Mouse (Mus musculus): ENCODE data around the gene Scin. TPM values are rescaled to one million over a fixed set of nuclear protein-coding genes. Genes with fewer than 3 reads are reported as not detected.

The Scin gene
- polyA plus RNA-seq, 1 experiment from 2014 or later, result 4.6 TPM

GRCm38 (mm10) chr12:40047024-40047423 lies 87.0 kb downstream of the Scin start:
- Histone ChIP-seq H3K27me3 (no peaks in the 10 kb centered on the region), H3K9ac (no peak overlapping the region), H3K36me3 (no peaks in the 10 kb centered on the region), H3K27ac (no peak overlapping the region), H3K9me3 (replicated peaks) (no peaks in the 10 kb centered on the region), H3K4me3 (no peak overlapping the region), H3K4me1 (replicated peaks) (no peaks in the 10 kb centered on the region), H3K4me2 (no peak overlapping the region)
- 60% methylated on average over 1 of the region's 1 CpGs for WGBS
- ATAC-seq (replicated peaks; ENCODE audit: insufficient number of reproducible peaks, insufficient read depth, low FRiP score, low read depth), result no peak

- no peak overlapping the region for H3K9ac ChIP-seq
- H3K36me3 ChIP-seq, result no peaks in the 10 kb centered on the region
- no peaks in the 10 kb centered on the region for H3K9me3 ChIP-seq (replicated peaks)
- no peak for ATAC-seq (replicated peaks; ENCODE audit: insufficient number of reproducible peaks, insufficient read depth, low FRiP score, low read depth)
- no peak overlapping the region for H3K27ac ChIP-seq
- H3K4me1 ChIP-seq (replicated peaks), result no peaks in the 10 kb centered on the region
- no peak overlapping the region for H3K4me2 ChIP-seq
- 84% methylated on average over 8 of the region's 8 CpGs for WGBS
- H3K27me3 ChIP-seq, result no peaks in the 10 kb centered on the region
- H3K4me3 ChIP-seq, result no peak overlapping the region
Measured at GRCm38 (mm10) chr12:40043816-40044585, 90.0 kb downstream of the Scin start.

GRCm38 (mm10) chr12:40040067-40040466 lies 94.0 kb downstream of the Scin start:
- H3K9me3 ChIP-seq (replicated peaks), result no peaks in the 10 kb centered on the region
- H3K27ac ChIP-seq, result no peak overlapping the region
- no peaks in the 10 kb centered on the region for H3K36me3 ChIP-seq
- no peak for ATAC-seq (replicated peaks; ENCODE audit: insufficient number of reproducible peaks, insufficient read depth, low FRiP score, low read depth)
- H3K27me3 ChIP-seq, result no peaks in the 10 kb centered on the region
- H3K4me2 ChIP-seq, result no peak overlapping the region
- H3K4me1 ChIP-seq (replicated peaks), result peaks cover 5% of the 10 kb centered on the region; the same call in 1 of the 2 replicates
- no peak overlapping the region for H3K9ac ChIP-seq
- no peak overlapping the region for H3K4me3 ChIP-seq

GRCm38 (mm10) chr12:40037876-40038463 lies 96.1 kb downstream of the Scin start, which contains the start of gene Arl4a:
Gene Arl4a, minus strand, starts transcription at chr12:40038025.
- H3K9ac ChIP-seq, result peak within 1 kb of the TSS; percentile 92
- H3K27ac ChIP-seq, result peak within 1 kb of the TSS; percentile 97
- peak; percentile 91 for ATAC-seq (replicated peaks; ENCODE audit: insufficient number of reproducible peaks, insufficient read depth, low FRiP score, low read depth)
- no peaks in the 10 kb centered on the region for H3K27me3 ChIP-seq
- H3K4me2 ChIP-seq, result peak within 1 kb of the TSS; percentile 77
- under 1% methylated on average over 56 of the region's 68 CpGs for WGBS
- H3K36me3 ChIP-seq, result no peaks in the 10 kb centered on the region
- peaks cover 5% of the 10 kb centered on the region for H3K4me1 ChIP-seq (replicated peaks)
- H3K9me3 ChIP-seq (replicated peaks), result no peaks in the 10 kb centered on the region
- peak within 1 kb of the TSS; percentile 97 for H3K4me3 ChIP-seq

- WGBS, result under 1% methylated on average over 59 of the region's 60 CpGs
- H3K27me3 ChIP-seq, result no peaks in the 10 kb centered on the region
- no peaks in the 10 kb centered on the region; the same call in 1 of the 2 replicates for H3K36me3 ChIP-seq
- ATAC-seq (replicated peaks; ENCODE audit: insufficient number of reproducible peaks, insufficient read depth, low FRiP score, low read depth), result peak; percentile 98
- no peaks in the 10 kb centered on the region for H3K9me3 ChIP-seq (replicated peaks)
- peak overlapping the region; percentile 97 for H3K27ac ChIP-seq
- H3K9ac ChIP-seq, result peak overlapping the region; percentile 92
- peaks cover 5% of the 10 kb centered on the region for H3K4me1 ChIP-seq (replicated peaks)
- H3K4me2 ChIP-seq, result peak overlapping the region; percentile 77
- peak overlapping the region; percentile 97 for H3K4me3 ChIP-seq
Measured at GRCm38 (mm10) chr12:40037226-40037813, 96.7 kb downstream of the Scin start.

GRCm38 (mm10) chr12:40036666-40037065 lies 97.4 kb downstream of the Scin start:
- Histone ChIP-seq H3K9ac (peak overlapping the region; percentile 87), H3K27me3 (no peaks in the 10 kb centered on the region), H3K9me3 (replicated peaks) (no peaks in the 10 kb centered on the region), H3K4me2 (peak overlapping the region; percentile 77), H3K4me1 (replicated peaks) (peaks cover 5% of the 10 kb centered on the region), H3K36me3 (no peaks in the 10 kb centered on the region; the same call in 1 of the 2 replicates), H3K4me3 (peak overlapping the region; percentile 97), H3K27ac (peak overlapping the region; percentile 89)
- under 1% methylated on average over 11 of the region's 11 CpGs for WGBS
- no peak for ATAC-seq (replicated peaks; ENCODE audit: insufficient number of reproducible peaks, insufficient read depth, low FRiP score, low read depth)

- peak overlapping the region; percentile 77 for H3K4me2 ChIP-seq
Measured at GRCm38 (mm10) chr12:40035506-40035905, 98.5 kb downstream of the Scin start.

GRCm38 (mm10) chr12:40029201-40029600 lies 104.8 kb downstream of the Scin start:
- H3K27ac ChIP-seq, result no peak overlapping the region
- H3K27me3 ChIP-seq, result no peaks in the 10 kb centered on the region
- 74% methylated on average over 4 of the region's 4 CpGs for WGBS
- H3K36me3 ChIP-seq, result no peaks in the 10 kb centered on the region; the same call in 1 of the 2 replicates
- no peak for ATAC-seq (replicated peaks; ENCODE audit: insufficient number of reproducible peaks, insufficient read depth, low FRiP score, low read depth)
- H3K4me3 ChIP-seq, result no peak overlapping the region
- no peaks in the 10 kb centered on the region for H3K4me1 ChIP-seq (replicated peaks)
- H3K4me2 ChIP-seq, result no peak overlapping the region
- no peaks in the 10 kb centered on the region for H3K9me3 ChIP-seq (replicated peaks)
- H3K9ac ChIP-seq, result no peak overlapping the region

More at GRCm38 (mm10) chr12:40035506-40035905, 98.5 kb downstream of the Scin start:
- Histone ChIP-seq H3K9ac (no peak overlapping the region), H3K9me3 (replicated peaks) (no peaks in the 10 kb centered on the region), H3K4me1 (replicated peaks) (peaks cover 5% of the 10 kb centered on the region), H3K27ac (no peak overlapping the region), H3K36me3 (no peaks in the 10 kb centered on the region; the same call in 1 of the 2 replicates), H3K4me3 (peak overlapping the region; percentile 97), H3K27me3 (no peaks in the 10 kb centered on the region)
- WGBS, result 75% methylated on average over 4 of the region's 4 CpGs
- ATAC-seq (replicated peaks; ENCODE audit: insufficient number of reproducible peaks, insufficient read depth, low FRiP score, low read depth), result no peak

GRCm38 (mm10) chr12:40027846-40028245 lies 106.2 kb downstream of the Scin start:
- H3K27ac ChIP-seq, result no peak overlapping the region
- no peak overlapping the region for H3K9ac ChIP-seq
- H3K27me3 ChIP-seq, result no peaks in the 10 kb centered on the region
- no peak for ATAC-seq (replicated peaks; ENCODE audit: insufficient number of reproducible peaks, insufficient read depth, low FRiP score, low read depth)
- WGBS, result 83% methylated on average over 3 of the region's 3 CpGs
- no peaks in the 10 kb centered on the region for H3K9me3 ChIP-seq (replicated peaks)
- H3K4me3 ChIP-seq, result no peak overlapping the region
- no peaks in the 10 kb centered on the region; the same call in 1 of the 2 replicates for H3K36me3 ChIP-seq
- peaks cover 4% of the 10 kb centered on the region; the same call in 1 of the 2 replicates for H3K4me1 ChIP-seq (replicated peaks)
- no peak overlapping the region for H3K4me2 ChIP-seq

- Histone ChIP-seq H3K27ac (no peak overlapping the region), H3K9ac (no peak overlapping the region), H3K4me1 (replicated peaks) (peaks cover 4% of the 10 kb centered on the region; the same call in 1 of the 2 replicates), H3K27me3 (no peaks in the 10 kb centered on the region), H3K4me2 (no peak overlapping the region), H3K9me3 (replicated peaks) (no peaks in the 10 kb centered on the region), H3K36me3 (no peaks in the 10 kb centered on the region; the same call in 1 of the 2 replicates), H3K4me3 (no peak overlapping the region)
- WGBS, result 80% methylated on average over 3 of the region's 3 CpGs
- no peak for ATAC-seq (replicated peaks; ENCODE audit: insufficient number of reproducible peaks, insufficient read depth, low FRiP score, low read depth)
Measured at GRCm38 (mm10) chr12:40027444-40027843, 106.6 kb downstream of the Scin start.

- H3K36me3 ChIP-seq, result no peaks in the 10 kb centered on the region
- no peak overlapping the region for H3K27ac ChIP-seq
- H3K4me3 ChIP-seq, result no peak overlapping the region
- H3K9me3 ChIP-seq (replicated peaks), result no peaks in the 10 kb centered on the region
- 37% methylated on average over 2 of the region's 2 CpGs for WGBS
- ATAC-seq (replicated peaks; ENCODE audit: insufficient number of reproducible peaks, insufficient read depth, low FRiP score, low read depth), result no peak
- no peak overlapping the region for H3K4me2 ChIP-seq
- peaks cover 4% of the 10 kb centered on the region; the same call in 1 of the 2 replicates for H3K4me1 ChIP-seq (replicated peaks)
- no peaks in the 10 kb centered on the region for H3K27me3 ChIP-seq
- no peak overlapping the region for H3K9ac ChIP-seq
Measured at GRCm38 (mm10) chr12:40023918-40024317, 110.1 kb downstream of the Scin start.
